In the genomic region with DNA sequence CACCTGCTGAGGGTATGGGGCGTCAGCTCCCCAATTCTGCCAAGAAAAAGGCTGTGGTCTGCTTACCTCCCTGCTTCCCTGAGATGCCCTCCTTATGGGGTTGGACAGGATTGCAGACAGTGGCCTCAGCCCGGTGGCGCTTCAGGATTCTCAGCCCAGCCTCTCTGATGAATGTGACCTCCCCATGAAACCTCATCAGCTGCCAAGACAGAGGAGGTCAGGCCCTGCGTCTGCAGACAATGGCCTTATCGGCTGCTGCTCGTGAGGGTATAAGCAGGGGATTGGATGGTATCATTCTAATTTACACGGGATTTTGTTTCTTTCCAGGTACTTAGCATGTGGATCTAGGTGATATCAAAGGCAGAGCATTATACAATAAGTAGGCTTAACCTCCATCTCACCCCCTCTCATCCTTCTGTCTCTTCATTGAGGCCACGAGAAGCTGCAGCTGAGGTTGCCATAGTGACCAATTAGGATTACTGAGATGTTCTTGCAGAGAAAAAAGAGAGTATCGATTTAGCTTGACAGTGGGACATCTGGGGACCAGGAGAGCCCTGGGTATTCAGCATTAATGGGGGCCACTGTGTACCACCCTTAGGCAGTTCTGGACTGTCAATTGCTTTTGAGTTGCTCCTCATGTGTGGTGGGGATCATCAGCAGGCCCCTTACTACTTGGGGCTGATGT, we compare ENCODE assay signal across 17 mouse cellular contexts.
DNase-seq lines count a peak whose midpoint lies in the region; ATAC-seq and TF ChIP-seq lines count a peak whose summit lies in the region.
"Had no signal": no experiment of that assay in that cellular context is flagged by ENCODE, and none has a peak within 500 bp of the region (broad histone marks: within the 10 kb centered on the region; RNA-seq: fewer than 3 reads in every experiment).

No protein-coding gene starts in this region.

- H3K4me3 ChIP-seq in forebrain, embryonic 15.5 days, result no peak overlapping the region
- no peak overlapping the region for H3K4me3 ChIP-seq in midbrain, embryonic 10.5 days
- H3K4me3 ChIP-seq in stomach, postnatal 0 days (ENCODE audit: low read depth, low read length), result no peak overlapping the region
- H3K4me3 ChIP-seq: embryonic facial prominence, embryonic 15.5 days; heart, embryonic 13.5 days; limb, embryonic 10.5 days; megakaryocyte, embryonic 14.5 days had no signal

- H3K9me3 ChIP-seq in forebrain, embryonic 15.5 days, result no peaks in the 10 kb centered on the region
- no peaks in the 10 kb centered on the region for H3K9me3 ChIP-seq in midbrain, embryonic 10.5 days (replicated peaks)
- no peaks in the 10 kb centered on the region for H3K9me3 ChIP-seq in stomach, postnatal 0 days (ENCODE audit: control insufficient read depth, low read length)
- H3K9me3 ChIP-seq: embryonic facial prominence, embryonic 15.5 days; heart, embryonic 13.5 days; limb, embryonic 10.5 days had no signal

- no peak overlapping the region for H3K9ac ChIP-seq in forebrain, embryonic 15.5 days (replicated peaks)
- H3K9ac ChIP-seq in stomach, postnatal 0 days (ENCODE audit: low read length), result no peak overlapping the region
- H3K9ac ChIP-seq: embryonic facial prominence, embryonic 15.5 days; heart, embryonic 13.5 days had no signal

- no peak overlapping the region for H3K4me2 ChIP-seq in forebrain, embryonic 15.5 days (replicated peaks)
- no peak overlapping the region for H3K4me2 ChIP-seq in stomach, postnatal 0 days (replicated peaks; ENCODE audit: low read depth)
- H3K4me2 ChIP-seq: embryonic facial prominence, embryonic 15.5 days; heart, embryonic 13.5 days had no signal

- H3K36me3 ChIP-seq in forebrain, embryonic 15.5 days, result no peaks in the 10 kb centered on the region
- H3K36me3 ChIP-seq in midbrain, embryonic 10.5 days, result no peaks in the 10 kb centered on the region
- H3K36me3 ChIP-seq in stomach, postnatal 0 days (ENCODE audit: control insufficient read depth, insufficient read depth, low read length), result no peaks in the 10 kb centered on the region
- H3K36me3 ChIP-seq: embryonic facial prominence, embryonic 15.5 days; heart, embryonic 13.5 days; limb, embryonic 10.5 days had no signal

- ATAC-seq in forebrain, embryonic 15.5 days (replicated peaks), result peak; percentile 29; the same call in 1 of the 2 replicates
- no peak for ATAC-seq in erythroid progenitor cell, adult 5-6 weeks (replicated peaks; ENCODE audit: low FRiP score, poor library complexity, severe bottlenecking)
- no peak for ATAC-seq in stomach, postnatal 0 days (ENCODE audit: low FRiP score, low TSS enrichment)
- ATAC-seq: inflammation-experienced regulatory T-cells, adult 6 months had no signal

- peaks cover 17% of the 10 kb centered on the region for H3K4me1 ChIP-seq in forebrain, embryonic 15.5 days
- H3K4me1 ChIP-seq in midbrain, embryonic 10.5 days, result peaks cover 51% of the 10 kb centered on the region
- no peaks in the 10 kb centered on the region for H3K4me1 ChIP-seq in stomach, postnatal 0 days (replicated peaks; ENCODE audit: control insufficient read depth, insufficient read depth)
- H3K4me1 ChIP-seq: megakaryocyte, embryonic 14.5 days had no signal

- peak; percentile 70 for DNase-seq in Muller cell, postnatal 12 days (ENCODE audit: inconsistent ontology term)
- DNase-seq in brain, adult 2 months (ENCODE audit: low read depth, low spot score), result peak; percentile 73
- peak; percentile 31 for DNase-seq in midbrain, embryonic 10.5 days (ENCODE audit: low spot score)
- DNase-seq in stomach, postnatal 0 days (ENCODE audit: low spot score), result no peak
- DNase-seq in kidney, postnatal 10 days, result no peak
- no peak for DNase-seq in thymus, postnatal 14 days
- DNase-seq: adrenal gland, postnatal 36 days; cerebellum, adult 8-10 months; kidney, postnatal 36 days; thymus, adult 18-20 months had no signal

- no peak for TF ChIP-seq CTCF in stomach, postnatal 0 days (IDR thresholded peaks at IDR 0.05; ENCODE audit: low read depth)

- 19% methylated on average over 9 of the region's 9 CpGs for WGBS in forebrain, embryonic 15.5 days
- 29% methylated on average over 9 of the region's 9 CpGs for WGBS in midbrain, embryonic 10.5 days
- WGBS in stomach, postnatal 0 days, result 59% methylated on average over 9 of the region's 9 CpGs

- no peak overlapping the region for H3K27ac ChIP-seq in forebrain, embryonic 15.5 days (replicated peaks)
- peak overlapping the region; percentile 64; the same call in 1 of the 2 replicates for H3K27ac ChIP-seq in midbrain, embryonic 10.5 days (replicated peaks)
- H3K27ac ChIP-seq in stomach, postnatal 0 days (replicated peaks), result no peak overlapping the region
- H3K27ac ChIP-seq: embryonic facial prominence, embryonic 15.5 days; heart, embryonic 13.5 days; limb, embryonic 10.5 days had no signal

- no peak for TF ChIP-seq EP300 in stomach, postnatal 0 days (optimal IDR thresholded peaks at IDR 0.05)

- no peaks in the 10 kb centered on the region for H3K27me3 ChIP-seq in forebrain, embryonic 15.5 days
- H3K27me3 ChIP-seq in midbrain, embryonic 10.5 days (ENCODE audit: low read depth, poor library complexity, severe bottlenecking), result peaks cover 22% of the 10 kb centered on the region
- H3K27me3 ChIP-seq in stomach, postnatal 0 days (ENCODE audit: control insufficient read depth, insufficient read depth, low read length), result no peaks in the 10 kb centered on the region
- H3K27me3 ChIP-seq: embryonic facial prominence, embryonic 15.5 days; megakaryocyte, embryonic 14.5 days had no signal

Comparison
In these comparisons a context has a peak if more than half of its experiments do, and no peak if none do; other contexts are left out.
1. DNase-seq: peak in Muller cell, postnatal 12 days (single experiment), brain, adult 2 months (single experiment) and midbrain, embryonic 10.5 days (single experiment); none in stomach, postnatal 0 days (single experiment), kidney, postnatal 10 days (single experiment) and thymus, postnatal 14 days (single experiment).